Mouse (Mus musculus) small intestine, adult 2 months (tissue): ENCODE data around the gene Lsm12.

Experiments used
- CTCF ChIP-seq: fragments of 200-500 bp; IDR thresholded peaks from 2 replicates; pipeline ENCODE4 v1.5.1; 2012; ENCODE audit warnings: low read depth, mild to moderate bottlenecking, control low read depth, inconsistent platforms, low read length, moderate library complexity, mixed read lengths; ENCODE audit not compliant: insufficient replicate concordance, insufficient read length; ENCODE audit errors: extremely low read depth
- POLR2A ChIP-seq: fragments of 200-500 bp; IDR thresholded peaks from 2 replicates; pipeline ENCODE4 v1.6.1; 2012; ENCODE audit warnings: low read depth, mild to moderate bottlenecking, control low read depth, inconsistent platforms, low read length, moderate library complexity

DNA sequence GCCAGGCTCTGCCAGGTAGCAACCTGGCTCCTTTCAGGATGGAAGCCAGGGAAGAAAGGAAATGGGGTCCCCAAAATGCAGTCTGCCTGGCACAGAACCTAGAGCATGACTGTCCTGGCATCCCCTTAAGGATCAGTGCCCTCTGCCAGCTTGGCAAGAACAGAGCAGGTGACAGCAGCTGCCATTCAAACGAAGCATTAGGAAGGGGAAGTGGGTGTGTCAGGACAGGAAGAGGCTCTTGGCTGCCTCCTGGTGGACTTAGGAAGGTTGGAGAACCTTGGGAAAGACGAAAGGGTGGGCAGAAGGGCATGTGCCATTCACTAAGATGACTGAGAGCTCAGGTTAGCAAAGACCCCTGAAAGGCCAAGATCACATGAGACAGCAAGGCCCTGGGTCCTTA, 24.6 kb upstream of the Lsm12 start:
- TF ChIP-seq CTCF (peak; percentile 75; the same call in 1 of the 2 replicates), POLR2A (no peak)
